Mouse (Mus musculus) NIH3T3 (cell line): ENCODE data around the gene Amotl2.

Experiments used
- DNase-seq: peaks from one replicate; pipeline ENCODE4 v3.0.0-alpha.2; 2012; ENCODE audit warnings: low read depth

The Amotl2 gene

GRCm38 (mm10) chr9:102777631-102778591, 61.4 kb downstream of the Amotl2 start:
- DNase-seq = peak; percentile 80

- peak; percentile 95 for DNase-seq
Observed at GRCm38 (mm10) chr9:102779493-102779892, 63.0 kb downstream of the Amotl2 start.
